Mouse (Mus musculus): ENCODE measurements around the gene Cdkn3.

Cdkn3 gene

GRCm38 (mm10) chr14:46815640-46816039 is 55.3 kb downstream of the Cdkn3 start:
- ChIA-PET POLR2A (interaction anchor here in 1 of 4 experiments (0.5 to 3.9 kb wide), 5 partner anchors 9 to 376 kb away, joined by 3 to 16 read pairs (median 6); partner anchors contain the start of genes Cgrrf1 and Cnih1), CTCF (interaction anchor here in 1 of 4 experiments (1.3 kb wide), 1 partner anchor 28 kb away, joined by 5 read pairs; the partner anchor contains the start of gene Cnih1)

DNA sequence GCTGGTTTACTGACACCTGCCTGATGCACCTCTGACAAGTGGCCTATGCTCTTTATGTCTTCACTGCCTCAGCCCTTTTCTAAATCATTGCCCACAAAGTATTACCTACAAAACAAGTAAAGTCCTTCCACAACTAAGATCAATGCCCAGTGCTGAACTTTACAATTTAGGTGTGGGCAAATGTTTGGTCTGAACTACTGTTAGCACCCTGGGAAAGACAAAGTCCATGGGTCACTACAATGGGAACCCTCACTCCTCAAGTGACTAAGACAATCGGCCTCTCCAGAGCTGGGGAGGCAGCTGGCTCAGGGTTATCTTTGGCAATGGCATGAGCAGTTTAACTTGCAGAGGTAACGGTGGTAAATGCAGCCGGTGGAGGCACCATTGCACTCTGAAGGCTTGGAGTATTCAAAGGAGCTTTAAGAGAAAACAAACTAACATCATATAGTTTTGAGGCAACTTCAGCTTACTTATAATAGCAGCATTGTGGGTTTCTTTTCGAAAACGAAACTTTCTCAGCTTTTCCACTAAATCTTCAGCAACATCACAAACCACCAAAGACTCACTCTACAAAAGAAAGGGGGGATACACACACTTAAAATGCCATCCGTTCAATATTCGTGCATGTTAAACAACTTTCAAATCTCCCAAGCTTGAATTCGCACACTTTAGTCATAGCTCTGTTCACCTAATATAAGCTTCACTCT is 56.7 kb downstream of the Cdkn3 start:
- POLR2A ChIA-PET, result interaction anchor here in 2 of 4 experiments (0.5 to 1.7 kb wide), 5 partner anchors 9 to 294 kb away, joined by 4 to 6 read pairs (median 4); no protein-coding TSS in a partner anchor
- CTCF ChIA-PET, result interaction anchor here in 1 of 4 experiments (0.6 kb wide), 1 partner anchor 102 kb away, joined by 3 read pairs; no protein-coding TSS in a partner anchor

DNA sequence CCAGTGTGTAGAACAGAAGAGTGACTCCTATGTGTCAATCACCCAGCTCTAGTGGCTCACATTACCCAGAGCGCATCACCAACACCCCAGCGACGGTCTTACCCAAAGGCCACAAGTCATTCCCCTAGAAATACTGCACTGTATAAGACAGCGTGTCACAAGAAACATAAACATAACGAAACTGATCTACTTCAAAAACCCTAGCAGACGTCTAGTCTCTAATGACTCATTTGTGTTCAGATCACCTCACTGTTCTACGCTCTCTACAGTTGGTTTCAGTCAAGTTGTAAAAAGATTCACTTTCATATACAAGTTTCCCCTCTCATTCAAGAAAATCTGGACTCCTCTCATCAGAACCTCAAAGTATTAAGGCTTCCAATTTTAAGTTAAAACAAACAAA is 58.4 kb downstream of the Cdkn3 start:
- ChIA-PET POLR2A (interaction anchor here in 1 of 4 experiments (0.7 to 1.7 kb wide), 3 partner anchors 13 to 27 kb away, joined by 4 to 5 read pairs (median 4); no protein-coding TSS in a partner anchor), CTCF (no interaction called here)

GRCm38 (mm10) chr14:46819961-46820360 is 59.6 kb downstream of the Cdkn3 start:
- ChIA-PET CTCF (interaction anchor here in 1 of 4 experiments (0.8 kb wide), 1 partner anchor 267 kb away, joined by 3 read pairs; no protein-coding TSS in a partner anchor), POLR2A (interaction anchor here in 3 of 4 experiments (0.6 to 2.6 kb wide), 6 partner anchors 13 to 1832 kb away, joined by 3 to 11 read pairs (median 4); partner anchors contain the start of gene Cnih1 (in 1 of the 3))

All from embryonic stem cell, embryonic (primary cell).